Mouse (Mus musculus) neural tube, embryonic 12.5 days (tissue): ENCODE measurements around the gene Ykt6. TPM values are rescaled to one million over a fixed set of nuclear protein-coding genes. Genes with fewer than 3 reads are reported as not detected.

Experiments
- ATAC-seq: fragments of 200-750 bp; cut with Nextera tagmentation; 2 replicates; pipeline ENCODE4 v1.8.0; 2017; ENCODE audit warnings: low read depth, mild to moderate bottlenecking, moderate TSS enrichment, moderate library complexity; ENCODE audit not compliant: low FRiP score
- H3K27ac ChIP-seq: fragments of 300-500 bp; sonication (generic); 2 replicates; pipeline ENCODE4 v1.5.1; 2016
- H3K27me3 ChIP-seq: fragments of 300-500 bp; sonication (generic); replicated peaks from 2 replicates; pipeline ENCODE4 v1.6.1; 2016; ENCODE audit warnings: mild to moderate bottlenecking
- H3K36me3 ChIP-seq: fragments of 300-500 bp; sonication (generic); 2 replicates; pipeline ENCODE4 v1.6.1; 2016; ENCODE audit warnings: mild to moderate bottlenecking
- H3K4me1 ChIP-seq: fragments of 300-500 bp; sonication (generic); 2 replicates; pipeline ENCODE4 v1.6.1; 2016
- H3K4me2 ChIP-seq: fragments of 300-500 bp; sonication (generic); replicated peaks from 2 replicates; pipeline ENCODE4 v1.6.1; 2016; ENCODE audit warnings: mild to moderate bottlenecking
- H3K4me3 ChIP-seq: fragments of 300-500 bp; sonication (generic); 2 replicates; pipeline ENCODE4 v1.5.1; 2016
- H3K9ac ChIP-seq: fragments of 300-500 bp; sonication (generic); 2 replicates; pipeline ENCODE4 v1.6.1; 2016; ENCODE audit warnings: mild to moderate bottlenecking
- H3K9me3 ChIP-seq: fragments of 300-500 bp; sonication (generic); 2 replicates; pipeline ENCODE4 v1.6.1; 2016; ENCODE audit warnings: mild to moderate bottlenecking
- WGBS: fragments of 180-500 bp; shearing (Covaris S2); methylation state at CpG from one replicate; pipeline ENCODE4 v1.1.7; 2016; 5-methylcytosine and 5-hydroxymethylcytosine counted together
- polyA plus RNA-seq: library from polyadenylated mRNA; unstranded; fragments of >200 nt; fragmentation: Nextera tagmentation; extraction: Ambion mirVana; gene quantifications from 2 replicates; pipeline ENCODE4 v1.2.1, GENCODE M21; 2016

Ykt6 gene
- polyA plus RNA-seq, 1 experiment from 2014 or later, result 62.1 TPM

- Histone ChIP-seq H3K4me3 (no peak overlapping the region), H3K9me3 (no peaks in the 10 kb centered on the region), H3K36me3 (no peaks in the 10 kb centered on the region), H3K4me2 (no peak overlapping the region), H3K27me3 (no peaks in the 10 kb centered on the region), H3K4me1 (no peaks in the 10 kb centered on the region), H3K9ac (no peak overlapping the region), H3K27ac (no peak overlapping the region)
- WGBS, result 92% methylated on average over 2 of the region's 2 CpGs
- ATAC-seq, result no peak
These were observed 24.6 kb downstream of the Ykt6 start for GRCm38 (mm10) chr11:5980108-5980507.

- Histone ChIP-seq H3K4me2 (no peak overlapping the region), H3K27ac (no peak overlapping the region), H3K27me3 (no peaks in the 10 kb centered on the region), H3K4me3 (no peak overlapping the region), H3K4me1 (no peaks in the 10 kb centered on the region), H3K9me3 (no peaks in the 10 kb centered on the region), H3K9ac (no peak overlapping the region), H3K36me3 (no peaks in the 10 kb centered on the region)
- ATAC-seq, result no peak
- 74% methylated on average over 8 of the region's 8 CpGs for WGBS
These were observed 25.1 kb downstream of the Ykt6 start for GRCm38 (mm10) chr11:5980561-5980960.

GRCm38 (mm10) chr11:5981323-5981722, 25.8 kb downstream of the Ykt6 start:
- Histone ChIP-seq H3K4me2 (no peak overlapping the region), H3K9me3 (no peaks in the 10 kb centered on the region), H3K4me3 (no peak overlapping the region), H3K4me1 (no peaks in the 10 kb centered on the region), H3K36me3 (no peaks in the 10 kb centered on the region), H3K27ac (no peak overlapping the region), H3K9ac (no peak overlapping the region), H3K27me3 (no peaks in the 10 kb centered on the region)
- WGBS, result 90% methylated on average over 7 of the region's 7 CpGs
- no peak for ATAC-seq

- no peak for ATAC-seq
- Histone ChIP-seq H3K36me3 (no peaks in the 10 kb centered on the region), H3K4me3 (no peak overlapping the region), H3K4me2 (no peak overlapping the region), H3K9me3 (no peaks in the 10 kb centered on the region), H3K27me3 (no peaks in the 10 kb centered on the region; the same call in 1 of the 2 replicates), H3K9ac (no peak overlapping the region), H3K4me1 (no peaks in the 10 kb centered on the region), H3K27ac (no peak overlapping the region)
- 92% methylated on average over 5 of the region's 5 CpGs for WGBS
These were observed 28.1 kb downstream of the Ykt6 start for GRCm38 (mm10) chr11:5983629-5984028.

DNA sequence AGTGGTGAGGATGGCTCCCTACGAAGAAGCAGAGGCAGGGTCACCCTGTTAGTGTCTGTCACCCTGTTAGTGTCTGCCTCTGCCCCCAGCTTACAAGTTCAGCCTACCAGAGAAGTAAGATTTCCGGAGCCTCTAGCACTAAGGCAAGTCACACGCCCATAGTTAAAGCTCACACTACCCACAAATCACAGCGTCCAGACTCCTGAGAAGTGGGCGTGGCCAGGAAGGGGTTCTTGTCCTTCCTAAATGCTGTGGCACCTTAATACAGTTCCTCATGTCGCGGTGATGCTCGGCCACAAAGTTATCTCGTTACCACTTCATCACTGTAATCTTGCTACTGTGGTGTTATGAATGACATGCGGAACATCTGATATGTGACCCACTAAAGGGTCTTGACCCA, 32.6 kb downstream of the Ykt6 start:
- Histone ChIP-seq H3K27me3 (no peaks in the 10 kb centered on the region; the same call in 1 of the 2 replicates), H3K27ac (no peak overlapping the region), H3K4me2 (no peak overlapping the region), H3K4me1 (no peaks in the 10 kb centered on the region), H3K9me3 (no peaks in the 10 kb centered on the region), H3K9ac (no peak overlapping the region), H3K4me3 (no peak overlapping the region), H3K36me3 (no peaks in the 10 kb centered on the region)
- ATAC-seq, result no peak
- WGBS, result 84% methylated on average over 10 of the region's 10 CpGs

DNA sequence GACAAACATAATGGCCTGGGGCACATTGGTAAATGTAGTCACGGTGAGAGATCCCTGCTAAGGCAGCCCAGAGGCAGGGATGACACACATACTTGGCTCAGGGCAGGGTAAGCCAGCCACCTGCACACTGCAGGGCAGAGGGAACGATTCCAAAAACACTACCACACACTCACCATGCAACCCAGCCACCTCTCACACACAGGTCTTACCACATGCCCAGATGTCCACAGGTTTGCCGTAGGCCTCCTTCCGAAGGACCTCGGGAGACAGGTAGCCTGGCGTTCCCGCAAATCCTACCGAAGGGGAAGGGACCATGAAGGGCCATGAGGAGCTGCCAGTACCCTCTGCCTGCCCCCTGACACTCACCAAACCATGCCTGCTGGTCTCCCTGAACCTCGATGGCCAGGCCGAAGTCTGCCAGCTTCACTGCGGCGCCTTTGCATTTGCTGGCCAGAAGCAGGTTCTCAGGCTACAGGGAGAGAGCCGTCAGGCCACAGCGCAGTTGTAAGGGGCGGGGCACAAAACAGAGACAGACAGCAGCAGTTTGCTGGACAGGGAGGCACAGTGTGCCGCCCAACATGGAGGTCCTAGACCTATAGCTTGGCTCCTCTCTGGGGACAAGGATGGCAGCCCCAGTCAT, 34.6 kb downstream of the Ykt6 start:
- Histone ChIP-seq H3K4me3 (no peak overlapping the region), H3K4me1 (no peaks in the 10 kb centered on the region), H3K27ac (no peak overlapping the region), H3K36me3 (no peaks in the 10 kb centered on the region), H3K9me3 (no peaks in the 10 kb centered on the region), H3K27me3 (no peaks in the 10 kb centered on the region; the same call in 1 of the 2 replicates), H3K9ac (no peak overlapping the region), H3K4me2 (no peak overlapping the region)
- ATAC-seq, result no peak
- WGBS, result 85% methylated on average over 16 of the region's 16 CpGs

GRCm38 (mm10) chr11:5990910-5991309, 35.4 kb downstream of the Ykt6 start:
- Histone ChIP-seq H3K36me3 (no peaks in the 10 kb centered on the region), H3K4me3 (no peak overlapping the region), H3K27ac (no peak overlapping the region), H3K27me3 (no peaks in the 10 kb centered on the region; the same call in 1 of the 2 replicates), H3K4me2 (no peak overlapping the region), H3K4me1 (no peaks in the 10 kb centered on the region), H3K9me3 (no peaks in the 10 kb centered on the region), H3K9ac (no peak overlapping the region)
- ATAC-seq, result no peak
- WGBS, result 37% methylated on average over 4 of the region's 4 CpGs

DNA sequence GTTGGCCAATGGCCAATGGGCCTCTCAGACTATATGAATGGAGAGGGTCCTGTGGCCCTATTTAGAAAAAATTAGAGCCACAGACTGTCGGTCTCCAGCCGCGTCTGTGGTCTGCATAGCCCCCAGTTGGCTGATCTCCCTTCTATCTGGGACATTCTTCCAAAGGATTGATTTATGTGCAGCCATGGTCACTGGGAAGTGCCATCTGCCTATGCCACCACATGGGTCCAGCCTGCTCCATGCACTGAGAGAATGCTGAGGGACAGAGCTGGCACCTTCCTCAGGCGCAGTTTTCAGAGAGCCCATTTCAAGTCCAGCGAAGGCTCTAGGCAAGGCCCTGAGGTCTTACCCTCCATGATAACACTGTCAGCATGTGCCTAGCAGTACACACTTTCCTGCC, 38.7 kb downstream of the Ykt6 start:
- H3K4me3 ChIP-seq, result no peak overlapping the region
- ATAC-seq, result 0 out of 2 replicates have a peak, but pooled peaks have one; percentile 10
- no peak overlapping the region for H3K4me2 ChIP-seq
- H3K36me3 ChIP-seq, result no peaks in the 10 kb centered on the region
- no peak overlapping the region for H3K9ac ChIP-seq
- WGBS, result 71% methylated on average over 5 of the region's 5 CpGs
- no peaks in the 10 kb centered on the region for H3K9me3 ChIP-seq
- H3K4me1 ChIP-seq, result no peaks in the 10 kb centered on the region
- no peak overlapping the region for H3K27ac ChIP-seq
- H3K27me3 ChIP-seq, result no peaks in the 10 kb centered on the region

- Histone ChIP-seq H3K27me3 (no peaks in the 10 kb centered on the region), H3K27ac (no peak overlapping the region), H3K4me3 (no peak overlapping the region), H3K4me2 (no peak overlapping the region), H3K36me3 (no peaks in the 10 kb centered on the region), H3K9ac (no peak overlapping the region), H3K4me1 (peaks cover 3% of the 10 kb centered on the region), H3K9me3 (no peaks in the 10 kb centered on the region)
- no peak for ATAC-seq
- 64% methylated on average over 3 of the region's 3 CpGs for WGBS
These were observed 39.4 kb downstream of the Ykt6 start for GRCm38 (mm10) chr11:5994880-5995279.

GRCm38 (mm10) chr11:5995989-5996388, 40.5 kb downstream of the Ykt6 start:
- no peak overlapping the region for H3K4me3 ChIP-seq
- H3K4me2 ChIP-seq, result no peak overlapping the region
- WGBS, result 18% methylated on average over 8 of the region's 8 CpGs
- no peaks in the 10 kb centered on the region for H3K36me3 ChIP-seq
- H3K9me3 ChIP-seq, result no peaks in the 10 kb centered on the region
- no peaks in the 10 kb centered on the region for H3K27me3 ChIP-seq
- H3K4me1 ChIP-seq, result peaks cover 13% of the 10 kb centered on the region
- ATAC-seq, result peak; percentile 21; the same call in 1 of the 2 replicates
- H3K27ac ChIP-seq, result no peak overlapping the region
- H3K9ac ChIP-seq, result no peak overlapping the region

DNA sequence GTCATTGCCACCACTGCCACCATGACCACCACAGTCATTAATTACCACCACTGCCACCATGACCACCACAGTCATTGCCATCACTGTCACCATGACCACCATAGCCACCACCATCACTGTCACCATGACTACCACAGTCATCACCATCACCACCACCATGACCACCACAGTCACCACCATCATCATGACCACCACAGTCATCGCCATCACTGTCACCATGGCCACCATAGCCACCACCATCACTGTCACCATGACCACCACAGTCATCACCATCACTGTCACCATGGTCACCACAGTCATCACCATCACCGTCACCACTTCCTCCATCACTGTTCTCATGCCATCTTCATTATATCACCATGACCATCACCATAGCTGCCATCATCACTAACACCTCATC, 43.0 kb downstream of the Ykt6 start:
- no peaks in the 10 kb centered on the region for H3K27me3 ChIP-seq
- no peak overlapping the region for H3K27ac ChIP-seq
- no peaks in the 10 kb centered on the region for H3K36me3 ChIP-seq
- no peak for ATAC-seq
- H3K9me3 ChIP-seq, result no peaks in the 10 kb centered on the region
- H3K4me1 ChIP-seq, result peaks cover 16% of the 10 kb centered on the region
- H3K4me3 ChIP-seq, result no peak overlapping the region
- WGBS, result 99% methylated on average over 2 of the region's 2 CpGs
- no peak overlapping the region for H3K4me2 ChIP-seq
- H3K9ac ChIP-seq, result no peak overlapping the region

GRCm38 (mm10) chr11:5999832-6000771, 44.6 kb downstream of the Ykt6 start:
- 10% methylated on average over 8 of the region's 8 CpGs for WGBS
- Histone ChIP-seq H3K27ac (0 out of 2 replicates have a peak overlapping the region, but pooled peaks have one; percentile 8), H3K9ac (0 out of 2 replicates have a peak overlapping the region, but pooled peaks have one; percentile 3), H3K4me3 (no peak overlapping the region), H3K27me3 (peaks cover 13% of the 10 kb centered on the region; the same call in 1 of the 2 replicates), H3K36me3 (no peaks in the 10 kb centered on the region), H3K9me3 (no peaks in the 10 kb centered on the region), H3K4me1 (peaks cover 16% of the 10 kb centered on the region), H3K4me2 (peak overlapping the region; percentile 18; the same call in 1 of the 2 replicates)
- ATAC-seq, result peak; percentile 63
